Mouse (Mus musculus): Measurements from ENCODE around the gene Gm3542. TPM values are rescaled to one million over a fixed set of nuclear protein-coding genes. Genes with fewer than 3 reads are reported as not detected.

Gene Gm3542
- polyA plus RNA-seq (2014; fragmentation: Illumina TruSeq; extraction: RNeasy Lipid Tissue Mini Kit (QIAGEN cat#74804); ENCODE audit: low read depth, low replicate concordance), result not detected

GRCm38 (mm10) chr14:5334828-5335227, at the start of gene Gm3542:
Gm3542 (minus strand) TSS chr14:5334928.

Other genes with a start within 250 kb of the Gm3542 start
- not detected for gene Gm8279, start 203.4 kb downstream of the Gm3542 start, polyA plus RNA-seq (2014; fragmentation: Illumina TruSeq; extraction: RNeasy Lipid Tissue Mini Kit (QIAGEN cat#74804); ENCODE audit: low read depth, low replicate concordance)
- gene Gm3317, start 170.4 kb downstream of the Gm3542 start, polyA plus RNA-seq (2014; fragmentation: Illumina TruSeq; extraction: RNeasy Lipid Tissue Mini Kit (QIAGEN cat#74804); ENCODE audit: low read depth, low replicate concordance), result not detected
- gene Gm8271, start 149.1 kb downstream of the Gm3542 start, polyA plus RNA-seq (2014; fragmentation: Illumina TruSeq; extraction: RNeasy Lipid Tissue Mini Kit (QIAGEN cat#74804); ENCODE audit: low read depth, low replicate concordance), result not detected
- gene Gm3526, start 74.3 kb downstream of the Gm3542 start, polyA plus RNA-seq (2014; fragmentation: Illumina TruSeq; extraction: RNeasy Lipid Tissue Mini Kit (QIAGEN cat#74804); ENCODE audit: low read depth, low replicate concordance), result not detected
- gene Gm3500, start 54.1 kb upstream of the Gm3542 start, polyA plus RNA-seq (2014; fragmentation: Illumina TruSeq; extraction: RNeasy Lipid Tissue Mini Kit (QIAGEN cat#74804); ENCODE audit: low read depth, low replicate concordance), result not detected
- gene Gm3194, start 120.5 kb upstream of the Gm3542 start, polyA plus RNA-seq (2014; fragmentation: Illumina TruSeq; extraction: RNeasy Lipid Tissue Mini Kit (QIAGEN cat#74804); ENCODE audit: low read depth, low replicate concordance), result 0.28 TPM
- not detected for gene Gm8246, start 142.9 kb upstream of the Gm3542 start, polyA plus RNA-seq (2014; fragmentation: Illumina TruSeq; extraction: RNeasy Lipid Tissue Mini Kit (QIAGEN cat#74804); ENCODE audit: low read depth, low replicate concordance)
- not detected for gene Gm3187, start 149.3 kb upstream of the Gm3542 start, polyA plus RNA-seq (2014; fragmentation: Illumina TruSeq; extraction: RNeasy Lipid Tissue Mini Kit (QIAGEN cat#74804); ENCODE audit: low read depth, low replicate concordance)
- gene Gm3488, start 166.7 kb upstream of the Gm3542 start, polyA plus RNA-seq (2014; fragmentation: Illumina TruSeq; extraction: RNeasy Lipid Tissue Mini Kit (QIAGEN cat#74804); ENCODE audit: low read depth, low replicate concordance), result 0.24 TPM
- not detected for gene Gm3532, start 203.6 kb upstream of the Gm3542 start, polyA plus RNA-seq (2014; fragmentation: Illumina TruSeq; extraction: RNeasy Lipid Tissue Mini Kit (QIAGEN cat#74804); ENCODE audit: low read depth, low replicate concordance)